Mouse (Mus musculus): ENCODE measurements at regions not wholly inside any gene's neighbourhood (a gene's known extent, or its start where the extent isn't known, plus 50 kb on each side); places are given as distances from the start of the nearest gene placed in this dataset.
A peak's percentile ranks its signal among the peaks of the same experiment; 100 is the strongest.

DNA sequence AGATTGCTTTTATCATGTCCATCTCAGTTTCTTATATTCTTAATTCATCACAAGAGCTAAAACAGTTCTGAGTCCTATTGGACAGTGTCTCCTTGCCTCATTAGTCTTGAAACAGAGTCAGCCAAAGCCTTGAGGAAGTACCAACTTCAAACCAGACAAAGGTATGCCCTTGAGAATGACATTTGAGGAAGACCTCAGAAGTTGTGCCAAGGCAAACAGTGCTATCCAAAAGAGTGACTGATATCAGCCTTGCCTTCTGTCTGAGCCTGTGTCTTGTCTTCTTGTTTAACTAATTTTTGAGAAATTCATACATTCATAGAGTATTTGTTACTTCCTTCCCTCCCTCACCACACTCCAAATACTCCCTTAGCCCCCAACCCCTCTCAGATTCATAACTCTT is 88.5 kb upstream of the Rnf32 start:
- H3K27ac ChIP-seq (ENCODE audit: insufficient read depth, low read depth, low read length) = no peak overlapping the region
- H3K36me3 ChIP-seq (ENCODE audit: control insufficient read depth, insufficient read depth, low read length) = no peaks in the 10 kb centered on the region
- H3K4me1 ChIP-seq (ENCODE audit: control insufficient read depth, insufficient read depth, low read length) = no peaks in the 10 kb centered on the region
- H3K27me3 ChIP-seq (replicated peaks; ENCODE audit: control insufficient read depth, insufficient read depth, low read length) = no peaks in the 10 kb centered on the region
- DNase-seq = no peak
- no peak for TF ChIP-seq POLR2A (IDR thresholded peaks at IDR 0.05; ENCODE audit: low read depth, low read length)
- no peak for TF ChIP-seq CTCF (conservative IDR thresholded peaks at IDR 0.05; ENCODE audit: insufficient read depth, insufficient read length, low read depth, low read length)
- no peak overlapping the region for H3K4me3 ChIP-seq (ENCODE audit: insufficient read depth, low read depth, low read length)

DNA sequence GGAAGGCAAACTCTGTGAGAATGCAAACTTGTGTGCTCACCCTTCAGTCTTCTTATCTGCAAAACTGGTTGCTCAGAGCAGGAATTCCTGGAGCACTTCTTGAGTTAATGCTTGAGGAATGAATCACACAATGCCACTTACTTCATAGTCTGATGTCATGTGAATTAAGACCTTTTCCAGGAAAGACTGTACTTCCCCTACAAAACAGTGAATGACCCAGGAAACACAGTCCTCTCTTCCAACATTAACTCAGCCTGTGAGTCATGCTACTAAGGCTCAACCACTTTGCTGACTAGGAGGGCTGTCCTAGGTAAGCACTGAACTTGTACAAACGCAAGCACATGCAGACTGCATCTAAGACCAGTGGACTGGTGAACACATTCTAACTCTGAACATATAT is 112.5 kb upstream of the Rnf32 start:
- Histone ChIP-seq H3K36me3 (ENCODE audit: control insufficient read depth, insufficient read depth, low read length) (no peaks in the 10 kb centered on the region), H3K4me1 (ENCODE audit: control insufficient read depth, insufficient read depth, low read length) (no peaks in the 10 kb centered on the region), H3K27ac (ENCODE audit: insufficient read depth, low read depth, low read length) (no peak overlapping the region), H3K4me3 (ENCODE audit: insufficient read depth, low read depth, low read length) (no peak overlapping the region), H3K27me3 (replicated peaks; ENCODE audit: control insufficient read depth, insufficient read depth, low read length) (no peaks in the 10 kb centered on the region; the same call in 1 of the 2 replicates)
- 73% methylated on average over 1 of the region's 1 CpGs for WGBS
- no peak for DNase-seq
- no peak for TF ChIP-seq POLR2A (IDR thresholded peaks at IDR 0.05; ENCODE audit: low read depth, low read length)
- no peak for TF ChIP-seq CTCF (conservative IDR thresholded peaks at IDR 0.05; ENCODE audit: insufficient read depth, insufficient read length, low read depth, low read length)

DNA sequence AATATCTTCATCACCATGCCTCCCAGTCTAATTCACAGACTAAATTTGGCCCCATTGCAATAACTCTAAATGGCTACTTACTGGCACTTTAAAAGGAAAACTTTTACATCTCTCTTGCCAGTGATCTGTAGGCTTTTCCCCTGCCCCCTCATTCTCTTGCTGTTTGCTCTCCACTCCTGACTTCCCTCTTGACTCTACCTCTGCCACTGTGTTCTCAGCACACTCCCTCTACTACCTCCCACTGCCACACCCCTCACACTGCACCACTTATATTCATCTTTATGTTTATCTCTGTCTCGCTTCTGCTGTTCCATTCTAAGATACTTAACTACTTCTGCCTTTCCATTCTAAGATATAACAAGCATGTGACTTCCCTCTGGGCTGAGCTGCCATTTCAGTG is 141.4 kb upstream of the Rnf32 start:
- Histone ChIP-seq H3K27ac (ENCODE audit: insufficient read depth, low read depth, low read length) (no peak overlapping the region), H3K27me3 (replicated peaks; ENCODE audit: control insufficient read depth, insufficient read depth, low read length) (no peaks in the 10 kb centered on the region), H3K4me1 (ENCODE audit: control insufficient read depth, insufficient read depth, low read length) (no peaks in the 10 kb centered on the region), H3K36me3 (ENCODE audit: control insufficient read depth, insufficient read depth, low read length) (no peaks in the 10 kb centered on the region), H3K4me3 (ENCODE audit: insufficient read depth, low read depth, low read length) (no peak overlapping the region)
- DNase-seq = no peak
- WGBS = 83% methylated on average over 1 of the region's 1 CpGs
- no peak for TF ChIP-seq CTCF (conservative IDR thresholded peaks at IDR 0.05; ENCODE audit: insufficient read depth, insufficient read length, low read depth, low read length)
- TF ChIP-seq POLR2A (IDR thresholded peaks at IDR 0.05; ENCODE audit: low read depth, low read length) = no peak

DNA sequence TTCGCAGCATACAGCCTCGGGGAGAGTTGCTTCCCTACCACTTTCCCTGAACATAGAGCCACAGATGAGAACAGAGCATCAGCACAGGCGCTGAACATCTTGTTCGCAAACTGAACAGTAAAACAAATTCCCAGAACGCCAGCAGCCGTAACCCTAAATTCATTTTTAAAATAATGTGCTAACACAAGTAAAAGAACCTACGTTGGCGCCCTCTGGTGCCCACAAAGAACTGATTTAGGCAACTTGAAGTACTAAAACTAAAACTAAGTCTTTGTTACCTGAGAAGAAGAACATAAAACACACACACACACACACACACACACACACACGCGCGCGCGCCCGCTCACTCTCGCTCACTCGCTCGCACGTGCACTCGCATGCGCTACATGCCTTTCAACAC is 159.2 kb upstream of the Rnf32 start:
- no peak overlapping the region for H3K4me3 ChIP-seq (ENCODE audit: insufficient read depth, low read depth, low read length)
- 68% methylated on average over 20 of the region's 20 CpGs for WGBS
- no peaks in the 10 kb centered on the region for H3K27me3 ChIP-seq (replicated peaks; ENCODE audit: control insufficient read depth, insufficient read depth, low read length)

DNA sequence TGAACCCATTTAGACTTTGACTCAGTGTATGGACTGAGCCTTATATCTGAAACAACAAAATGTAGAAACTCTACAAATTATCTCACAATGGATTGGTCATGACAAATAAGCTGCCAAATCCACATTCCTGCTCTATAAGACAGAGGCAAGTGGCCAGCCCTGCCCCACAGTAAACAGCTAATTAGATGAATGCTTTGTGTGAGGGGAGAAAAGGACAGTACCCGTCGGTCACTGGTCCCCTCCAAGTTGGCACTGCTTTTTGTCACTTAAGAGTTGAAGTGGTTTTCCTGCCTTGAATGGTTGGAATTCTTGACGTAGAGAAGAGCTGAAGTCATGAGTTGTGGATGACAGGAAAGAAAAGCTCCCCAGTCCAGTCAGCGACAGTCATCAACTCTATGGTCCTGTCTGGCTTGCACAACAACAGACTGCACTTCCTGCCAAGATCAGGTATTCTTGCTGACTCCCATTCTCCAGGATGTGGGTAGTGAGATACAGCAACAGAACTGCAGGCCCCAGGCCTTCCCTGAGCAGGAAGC is 162.3 kb upstream of the Rnf32 start:
- H3K27ac ChIP-seq (ENCODE audit: insufficient read depth, low read depth, low read length) = no peak overlapping the region
- no peak for DNase-seq
- no peak overlapping the region for H3K4me3 ChIP-seq (ENCODE audit: insufficient read depth, low read depth, low read length)
- TF ChIP-seq POLR2A (IDR thresholded peaks at IDR 0.05; ENCODE audit: low read depth, low read length) (no peak), CTCF (conservative IDR thresholded peaks at IDR 0.05; ENCODE audit: insufficient read depth, insufficient read length, low read depth, low read length) (no peak)
- no peaks in the 10 kb centered on the region for H3K4me1 ChIP-seq (ENCODE audit: control insufficient read depth, insufficient read depth, low read length)
- 64% methylated on average over 4 of the region's 4 CpGs for WGBS
- no peaks in the 10 kb centered on the region for H3K36me3 ChIP-seq (ENCODE audit: control insufficient read depth, insufficient read depth, low read length)
- no peaks in the 10 kb centered on the region for H3K27me3 ChIP-seq (replicated peaks; ENCODE audit: control insufficient read depth, insufficient read depth, low read length)

More for the DNA sequence above, 159.2 kb upstream of the Rnf32 start:
- Histone ChIP-seq H3K36me3 (ENCODE audit: control insufficient read depth, insufficient read depth, low read length) (no peaks in the 10 kb centered on the region), H3K4me1 (ENCODE audit: control insufficient read depth, insufficient read depth, low read length) (no peaks in the 10 kb centered on the region), H3K27ac (ENCODE audit: insufficient read depth, low read depth, low read length) (no peak overlapping the region)
- peak; percentile 22 for DNase-seq
- TF ChIP-seq POLR2A (IDR thresholded peaks at IDR 0.05; ENCODE audit: low read depth, low read length) = no peak
- TF ChIP-seq CTCF (conservative IDR thresholded peaks at IDR 0.05; ENCODE audit: insufficient read depth, insufficient read length, low read depth, low read length) = no peak

DNA sequence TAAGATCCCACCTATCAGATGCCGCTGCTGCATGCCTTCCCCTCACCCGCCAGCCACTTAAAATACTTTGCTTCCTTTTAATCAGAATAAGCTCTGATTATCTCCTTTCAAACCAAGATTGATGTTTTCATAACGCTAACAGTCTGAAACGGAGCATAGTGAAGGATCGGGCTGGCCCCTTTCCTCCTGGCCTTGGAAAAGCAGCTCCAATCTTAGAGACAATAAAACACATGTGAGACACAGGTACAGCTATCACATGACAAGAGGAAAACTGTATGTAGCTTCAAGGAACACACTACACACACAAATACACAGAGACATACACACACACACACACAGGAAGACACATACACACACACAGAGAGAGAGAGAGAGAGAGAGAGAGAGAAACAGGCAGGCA is 165.3 kb upstream of the Rnf32 start:
- no peak for DNase-seq
- TF ChIP-seq CTCF (conservative IDR thresholded peaks at IDR 0.05; ENCODE audit: insufficient read depth, insufficient read length, low read depth, low read length) = no peak
- TF ChIP-seq POLR2A (IDR thresholded peaks at IDR 0.05; ENCODE audit: low read depth, low read length) = no peak
- no peaks in the 10 kb centered on the region for H3K36me3 ChIP-seq (ENCODE audit: control insufficient read depth, insufficient read depth, low read length)

DNA sequence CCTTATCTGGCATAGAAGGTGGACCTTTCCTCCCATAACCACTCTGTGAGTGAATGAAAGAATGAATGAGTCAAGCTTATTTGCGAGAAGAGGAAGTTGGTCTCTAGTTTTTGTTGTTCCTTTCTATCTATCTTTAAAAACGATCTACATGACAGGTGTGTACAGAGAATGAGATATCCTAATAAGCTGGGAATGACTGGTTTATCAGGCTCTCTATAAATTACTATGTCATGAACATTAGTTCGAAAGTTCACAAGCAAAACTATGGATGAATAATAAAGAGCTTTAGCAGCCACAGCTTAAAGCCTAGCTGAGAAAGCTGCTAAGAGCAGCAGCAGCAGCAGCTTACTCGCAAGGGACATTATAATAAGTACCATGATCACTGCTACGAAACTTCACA is 165.8 kb upstream of the Rnf32 start:
- 66% methylated on average over 5 of the region's 5 CpGs for WGBS
- no peaks in the 10 kb centered on the region for H3K27me3 ChIP-seq (replicated peaks; ENCODE audit: control insufficient read depth, insufficient read depth, low read length)
- H3K4me3 ChIP-seq (ENCODE audit: insufficient read depth, low read depth, low read length) = no peak overlapping the region
- DNase-seq = no peak
- TF ChIP-seq POLR2A (IDR thresholded peaks at IDR 0.05; ENCODE audit: low read depth, low read length) (no peak), CTCF (conservative IDR thresholded peaks at IDR 0.05; ENCODE audit: insufficient read depth, insufficient read length, low read depth, low read length) (no peak)
- H3K4me1 ChIP-seq (ENCODE audit: control insufficient read depth, insufficient read depth, low read length) = no peaks in the 10 kb centered on the region
- H3K27ac ChIP-seq (ENCODE audit: insufficient read depth, low read depth, low read length) = no peak overlapping the region
- H3K36me3 ChIP-seq (ENCODE audit: control insufficient read depth, insufficient read depth, low read length) = no peaks in the 10 kb centered on the region

More for the DNA sequence above, 165.3 kb upstream of the Rnf32 start:
- Histone ChIP-seq H3K27ac (ENCODE audit: insufficient read depth, low read depth, low read length) (no peak overlapping the region), H3K27me3 (replicated peaks; ENCODE audit: control insufficient read depth, insufficient read depth, low read length) (no peaks in the 10 kb centered on the region), H3K4me3 (ENCODE audit: insufficient read depth, low read depth, low read length) (no peak overlapping the region), H3K4me1 (ENCODE audit: control insufficient read depth, insufficient read depth, low read length) (no peaks in the 10 kb centered on the region)
- WGBS = 50% methylated on average over 5 of the region's 5 CpGs

DNA sequence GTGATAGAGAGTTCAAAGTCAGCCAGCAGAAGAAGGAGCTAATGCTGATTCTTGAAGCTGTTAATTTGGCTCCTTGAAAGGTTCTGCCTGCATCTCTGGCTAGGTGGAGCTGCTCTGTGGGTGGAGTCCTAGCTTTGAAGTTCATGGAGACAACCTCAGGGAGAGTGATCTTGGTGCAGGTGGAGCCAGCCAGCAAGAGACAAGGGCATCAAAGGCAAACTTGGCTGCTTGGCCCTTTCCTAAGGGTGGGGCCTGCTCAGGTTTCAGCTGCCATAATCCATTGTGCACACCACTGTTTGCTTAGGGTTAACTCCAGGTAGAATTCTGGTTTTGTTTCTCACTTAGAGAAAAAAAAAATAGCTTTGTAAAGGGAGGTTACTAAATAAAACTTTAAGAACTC is 170.7 kb upstream of the Rnf32 start:
- DNase-seq = no peak
- H3K27me3 ChIP-seq (replicated peaks; ENCODE audit: control insufficient read depth, insufficient read depth, low read length) = no peaks in the 10 kb centered on the region
- no peak overlapping the region for H3K4me3 ChIP-seq (ENCODE audit: insufficient read depth, low read depth, low read length)
- no peak for TF ChIP-seq CTCF (conservative IDR thresholded peaks at IDR 0.05; ENCODE audit: insufficient read depth, insufficient read length, low read depth, low read length)
- TF ChIP-seq POLR2A (IDR thresholded peaks at IDR 0.05; ENCODE audit: low read depth, low read length) = no peak
- H3K36me3 ChIP-seq (ENCODE audit: control insufficient read depth, insufficient read depth, low read length) = no peaks in the 10 kb centered on the region
- no peak overlapping the region for H3K27ac ChIP-seq (ENCODE audit: insufficient read depth, low read depth, low read length)
- H3K4me1 ChIP-seq (ENCODE audit: control insufficient read depth, insufficient read depth, low read length) = no peaks in the 10 kb centered on the region
